Mouse (Mus musculus) v-Abl transformed pro-B cells (cell line): Measurements from ENCODE around the gene Bbs9.

ENCODE experiments used
- in situ Hi-C, 2 experiments: fragments of 400-800 bp; cut with MboI; formaldehyde crosslinking; loops; one replicate each; pipeline ENCODE4 v1.15.1; 2025; ENCODE audit not compliant: unreplicated experiment in 2 of 2

The Bbs9 gene

GRCm38 (mm10) chr9:22677132-22677829 lies 201.8 kb downstream of the Bbs9 start:
- in situ Hi-C loops, result no loop called here

- in situ Hi-C loops, result no loop called here
Measured at GRCm38 (mm10) chr9:22677997-22678396, 202.5 kb downstream of the Bbs9 start.

DNA sequence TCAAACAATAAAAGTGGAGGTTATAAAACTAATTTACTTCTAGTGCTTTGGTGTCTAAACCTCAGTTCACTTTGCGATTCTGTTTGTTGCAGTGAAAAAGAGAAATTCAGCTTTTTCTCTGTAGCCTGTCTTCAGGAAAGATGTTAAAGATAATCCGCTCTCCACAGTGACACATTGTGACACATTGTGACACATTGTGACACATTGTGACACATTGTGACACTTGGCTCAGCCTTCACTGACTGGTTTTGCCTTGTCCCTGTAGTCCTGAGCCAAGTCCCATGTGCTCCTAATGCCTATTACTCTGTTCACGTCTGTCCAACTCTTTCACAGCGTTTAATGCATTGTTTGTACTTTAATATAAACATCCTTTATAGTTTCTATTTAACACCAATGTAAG lies 203.0 kb downstream of the Bbs9 start:
- in situ Hi-C loops, result no loop called here

- in situ Hi-C loops, result no loop called here
Measured at GRCm38 (mm10) chr9:22679485-22679884, 204.0 kb downstream of the Bbs9 start.

- in situ Hi-C loops, result no loop called here
Measured at GRCm38 (mm10) chr9:22680031-22680430, 204.5 kb downstream of the Bbs9 start.

GRCm38 (mm10) chr9:22680484-22680883 lies 205.0 kb downstream of the Bbs9 start:
- in situ Hi-C loops, result no loop called here

GRCm38 (mm10) chr9:22683786-22684185 lies 208.3 kb downstream of the Bbs9 start:
- in situ Hi-C loops, result no loop called here

DNA sequence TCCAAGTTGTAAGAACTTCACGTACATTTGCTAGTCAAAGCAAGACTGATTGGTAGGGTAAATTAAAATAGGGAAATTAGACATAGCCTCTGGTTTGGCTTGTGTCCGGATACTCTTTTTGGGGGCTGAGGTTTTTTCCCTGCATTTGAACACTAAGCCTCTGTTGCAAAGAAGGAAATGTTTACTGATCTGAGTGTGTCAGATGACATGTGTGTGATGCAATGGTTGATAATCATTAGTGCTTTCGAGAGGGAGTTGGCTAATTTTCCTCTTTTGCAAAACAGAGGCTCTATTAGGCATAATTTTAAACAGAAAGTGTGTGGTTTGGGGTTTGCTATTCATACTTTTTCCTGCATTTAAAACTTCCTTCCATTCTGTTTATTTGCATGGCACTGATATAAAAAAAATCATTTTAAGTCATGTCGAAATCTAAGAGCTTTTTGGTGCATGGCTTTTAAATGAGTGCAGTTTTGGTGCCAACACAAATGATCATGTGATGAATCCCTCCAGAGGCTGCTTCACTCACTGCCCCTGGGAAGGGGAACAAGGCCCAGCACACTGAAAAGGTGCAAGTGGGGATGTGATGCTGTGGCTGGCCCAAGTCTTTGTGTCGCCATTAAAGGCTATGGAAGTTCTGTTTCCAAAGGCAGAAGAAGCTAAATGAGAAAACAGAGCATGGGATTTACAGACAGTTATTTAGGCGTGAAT lies 211.4 kb downstream of the Bbs9 start:
- in situ Hi-C loops, result no loop called here

GRCm38 (mm10) chr9:22690234-22690633 lies 214.7 kb downstream of the Bbs9 start:
- in situ Hi-C loops, result no loop called here

- in situ Hi-C loops, result no loop called here
Measured at GRCm38 (mm10) chr9:22695392-22695791, 219.9 kb downstream of the Bbs9 start.

GRCm38 (mm10) chr9:22696809-22697374 lies 221.4 kb downstream of the Bbs9 start:
- in situ Hi-C loops, result no loop called here

DNA sequence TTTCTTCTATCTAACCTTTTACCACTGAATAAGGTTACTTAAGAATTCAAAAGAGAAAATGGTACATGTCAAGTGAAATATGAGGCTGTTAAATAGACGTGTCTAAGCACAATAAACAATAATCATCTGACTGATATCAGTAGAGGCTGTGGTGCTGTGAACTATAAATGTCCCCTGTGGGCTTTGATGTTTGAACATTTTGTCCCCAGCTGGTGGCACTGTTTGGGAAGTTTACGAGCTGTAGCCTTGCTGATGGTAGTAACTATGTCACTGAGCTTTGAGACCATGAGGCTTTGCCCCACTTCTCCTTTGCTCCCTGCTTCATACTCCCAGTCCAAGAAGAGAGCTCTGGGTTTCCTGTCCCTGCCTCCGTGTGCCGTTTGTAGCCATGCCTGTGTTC lies 222.3 kb downstream of the Bbs9 start:
- in situ Hi-C loops, result no loop called here

DNA sequence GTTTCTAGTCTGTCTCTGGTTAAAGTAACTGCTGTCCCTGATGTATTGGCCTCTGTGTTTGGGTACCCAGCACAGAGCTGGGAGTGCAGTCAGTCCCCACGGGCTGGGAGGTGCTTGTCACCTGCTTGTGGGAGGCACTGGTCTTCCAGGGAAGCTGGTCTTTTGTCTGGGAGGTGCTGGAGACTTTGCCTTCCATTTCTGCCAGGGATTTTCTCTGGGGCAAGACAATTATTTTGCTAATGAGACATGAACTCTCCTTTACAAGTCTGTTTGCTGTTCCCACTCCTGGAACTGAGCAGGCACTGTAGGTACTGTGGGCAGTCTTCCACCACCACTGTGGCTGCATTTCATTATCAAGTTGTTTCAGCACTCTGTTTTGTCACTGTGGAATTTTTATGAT lies 223.0 kb downstream of the Bbs9 start:
- in situ Hi-C loops, result no loop called here

GRCm38 (mm10) chr9:22702065-22702611 lies 226.6 kb downstream of the Bbs9 start:
- in situ Hi-C loops, result no loop called here

- in situ Hi-C loops, result no loop called here
Measured at GRCm38 (mm10) chr9:22702812-22703367, 227.4 kb downstream of the Bbs9 start.

GRCm38 (mm10) chr9:22703541-22703940 lies 228.0 kb downstream of the Bbs9 start:
- in situ Hi-C loops, result no loop called here

- in situ Hi-C loops, result no loop called here
Measured at GRCm38 (mm10) chr9:22707166-22707913, 231.8 kb downstream of the Bbs9 start.

GRCm38 (mm10) chr9:22708970-22709726 lies 233.6 kb downstream of the Bbs9 start:
- in situ Hi-C loops, result no loop called here

GRCm38 (mm10) chr9:22710032-22710431 lies 234.5 kb downstream of the Bbs9 start:
- in situ Hi-C loops, result no loop called here

- in situ Hi-C loops, result no loop called here
Measured at GRCm38 (mm10) chr9:22711339-22711738, 235.8 kb downstream of the Bbs9 start.
